Mouse (Mus musculus) testis, adult 2 months (tissue): ENCODE data around the gene Trmt13.

ENCODE experiments used
- CTCF ChIP-seq: fragments of 200-500 bp; IDR thresholded peaks from 2 replicates; pipeline ENCODE4 v1.5.1; 2012; ENCODE audit warnings: low read depth, mild to moderate bottlenecking, inconsistent platforms, low read length, moderate library complexity; ENCODE audit not compliant: control insufficient read depth, insufficient read depth, insufficient replicate concordance
- POLR2A ChIP-seq: fragments of 200-500 bp; IDR thresholded peaks from 2 replicates; pipeline ENCODE4 v1.6.1; 2012; ENCODE audit warnings: low read depth, mild to moderate bottlenecking, inconsistent platforms, low read length, moderate library complexity; ENCODE audit not compliant: control insufficient read depth

DNA sequence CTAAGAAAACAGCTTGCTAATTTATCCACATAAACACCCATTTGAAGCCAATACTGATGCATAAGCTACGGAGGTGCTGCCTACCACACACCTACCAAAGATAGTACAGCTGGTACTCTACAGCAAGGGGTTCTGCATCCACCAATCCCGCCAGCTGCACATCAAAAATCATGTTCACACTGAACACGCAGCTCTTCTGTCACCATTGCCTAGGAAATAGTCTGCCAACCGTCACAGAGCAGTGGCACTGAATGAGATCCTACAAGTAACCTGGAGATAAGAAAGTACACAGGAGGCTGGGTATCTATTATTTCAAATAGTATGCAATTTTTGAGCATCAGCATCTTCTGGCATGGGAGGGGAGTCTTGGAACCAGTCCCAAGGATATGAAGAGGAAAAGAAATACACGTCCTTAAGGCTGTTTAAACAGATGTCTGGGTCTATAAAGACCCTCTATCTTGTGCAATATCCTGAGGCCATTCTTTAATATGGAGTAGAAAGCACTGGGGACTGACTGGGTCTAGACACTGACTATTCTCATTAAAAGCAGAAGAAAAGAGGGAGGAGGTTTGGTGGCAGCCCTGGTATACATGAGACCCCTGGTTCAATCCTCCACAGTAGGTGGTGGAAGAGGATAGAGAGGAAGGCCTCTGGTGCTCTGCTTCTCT lies 39.0 kb upstream of the Trmt13 start:
- TF ChIP-seq POLR2A (no peak), CTCF (no peak)
